Mouse (Mus musculus) stomach, embryonic 14.5 days (tissue): ENCODE measurements around the gene Camkk1. TPM values are rescaled to one million over a fixed set of nuclear protein-coding genes. Genes with fewer than 3 reads are reported as not detected.

Source experiments
- ATAC-seq: fragments of 200-750 bp; cut with Nextera tagmentation; 2 replicates; pipeline ENCODE4 v1.8.0; 2017; ENCODE audit warnings: low read depth, moderate TSS enrichment; ENCODE audit not compliant: insufficient number of reproducible peaks, insufficient read depth, low FRiP score
- H3K27ac ChIP-seq: fragments of 300-500 bp; sonication (generic); 2 replicates; pipeline ENCODE4 v1.5.1; 2014; ENCODE audit warnings: mild to moderate bottlenecking, low read length, moderate library complexity, mixed read lengths
- H3K27me3 ChIP-seq: fragments of 300-500 bp; sonication (generic); 2 replicates; pipeline ENCODE4 v1.6.1; 2014; ENCODE audit warnings: low read length, control low read depth, mixed read lengths; ENCODE audit not compliant: control insufficient read depth, insufficient read depth
- H3K36me3 ChIP-seq: fragments of 300-500 bp; sonication (generic); 2 replicates; pipeline ENCODE4 v1.6.1; 2014; ENCODE audit warnings: mild to moderate bottlenecking, control low read depth, low read length, moderate library complexity, mixed read lengths; ENCODE audit not compliant: control insufficient read depth, insufficient read depth
- H3K4me1 ChIP-seq: fragments of 300-500 bp; sonication (generic); 2 replicates; pipeline ENCODE4 v1.6.1; 2014; ENCODE audit warnings: low read length, control low read depth, mixed read lengths; ENCODE audit not compliant: control insufficient read depth, insufficient read depth
- H3K4me2 ChIP-seq: fragments of 300-500 bp; sonication (generic); replicated peaks from 2 replicates; pipeline ENCODE4 v1.6.1; 2014; ENCODE audit warnings: low read depth, low read length, control low read depth
- H3K4me3 ChIP-seq: fragments of 300-500 bp; sonication (generic); 2 replicates; pipeline ENCODE4 v1.5.1; 2014; ENCODE audit warnings: low read depth, low read length, control low read depth
- H3K9ac ChIP-seq: fragments of 300-500 bp; sonication (generic); replicated peaks from 2 replicates; pipeline ENCODE4 v1.6.1; 2014; ENCODE audit warnings: low read depth, mild to moderate bottlenecking, control low read depth, low read length, moderate library complexity, mixed read lengths
- H3K9me3 ChIP-seq: fragments of 300-500 bp; sonication (generic); 2 replicates; pipeline ENCODE4 v1.6.1; 2016; ENCODE audit warnings: low read depth, low read length, control low read depth; ENCODE audit not compliant: control insufficient read depth
- WGBS: fragments of 180-500 bp; shearing (Covaris S2); extraction: QIAGEN DNeasy Blood & Tissue Kit; methylation state at CpG from one replicate; pipeline ENCODE4 v1.1.7; 2014; 5-methylcytosine and 5-hydroxymethylcytosine counted together
- polyA plus RNA-seq: library from polyadenylated mRNA; unstranded; fragments of >200 nt; fragmentation: Nextera tagmentation; extraction: Ambion mirVana; gene quantifications from 2 replicates; pipeline ENCODE4 v1.2.1, GENCODE M21; 2014

Gene Camkk1
- polyA plus RNA-seq, 1 experiment from 2014 or later = 5.0 TPM

DNA sequence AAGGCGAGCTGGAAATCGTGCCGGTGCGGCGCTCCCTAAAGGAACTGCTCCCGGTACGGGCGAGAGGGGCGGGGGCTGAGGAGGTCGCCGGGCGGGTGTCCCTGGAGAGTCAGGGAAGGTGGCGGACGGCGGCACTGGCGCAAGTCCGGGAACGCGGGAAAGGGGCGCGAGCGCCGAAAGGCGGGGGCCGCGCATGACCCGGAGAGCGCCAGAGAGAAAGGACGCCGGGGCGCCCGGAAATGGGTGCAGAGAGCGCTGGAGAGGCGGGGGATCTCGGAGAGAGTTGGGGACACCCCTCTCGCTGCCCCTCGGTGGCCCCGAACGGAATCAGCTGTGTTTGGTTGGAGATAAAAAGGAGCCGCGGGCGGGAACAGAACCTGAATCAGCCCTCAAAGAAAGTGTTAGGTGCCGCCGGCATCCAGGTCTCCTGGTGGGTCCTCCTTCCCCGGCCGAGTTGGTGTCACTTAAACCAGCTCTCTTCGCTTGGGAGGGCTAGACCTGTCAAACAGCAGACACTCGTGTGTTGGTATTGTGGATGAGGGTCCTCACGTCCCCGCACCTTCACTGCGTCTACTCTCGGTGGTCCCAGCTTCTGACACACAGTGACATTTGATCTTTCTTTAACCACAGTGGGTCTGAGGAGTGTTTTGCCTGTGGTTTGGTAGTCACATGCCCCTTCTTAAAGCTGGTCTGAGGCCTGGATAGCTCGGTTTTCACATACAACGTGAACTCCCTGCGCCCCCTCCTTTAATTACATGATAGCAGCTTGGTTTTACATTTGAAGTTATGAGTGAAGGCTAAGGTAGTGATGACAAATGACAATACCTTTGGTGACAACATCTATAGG is 29.4 kb downstream of the Camkk1 start:
- H3K4me2 ChIP-seq = peak overlapping the region; percentile 79
- 1% methylated on average over 55 of the region's 55 CpGs for WGBS
- no peaks in the 10 kb centered on the region for H3K9me3 ChIP-seq
- H3K4me1 ChIP-seq = peaks cover 12% of the 10 kb centered on the region
- peak overlapping the region; percentile 95 for H3K9ac ChIP-seq
- no peaks in the 10 kb centered on the region for H3K27me3 ChIP-seq
- ATAC-seq = peak; percentile 71
- peaks cover 9% of the 10 kb centered on the region for H3K36me3 ChIP-seq
- peak overlapping the region; percentile 92 for H3K27ac ChIP-seq
- H3K4me3 ChIP-seq = peak overlapping the region; percentile 92

DNA sequence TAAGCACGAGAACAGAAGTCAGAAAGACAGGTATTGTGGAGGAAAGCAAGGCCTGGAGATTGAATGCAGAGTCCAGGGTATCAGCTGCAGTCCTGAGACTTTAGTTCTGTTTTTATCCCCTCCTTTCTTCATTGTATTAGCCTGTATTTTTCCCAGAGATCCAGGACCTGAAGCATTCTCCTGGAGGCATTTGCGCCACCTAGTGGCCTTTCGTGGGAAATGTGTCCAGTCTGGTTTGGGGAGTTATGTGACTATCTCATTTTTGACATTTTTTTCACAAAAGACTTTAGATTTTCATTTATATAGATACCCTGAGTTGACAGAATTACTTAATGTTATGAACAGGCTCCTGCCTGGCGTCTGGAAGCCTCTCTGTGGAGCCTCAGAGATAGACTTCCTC is 30.5 kb downstream of the Camkk1 start:
- no peak overlapping the region for H3K9ac ChIP-seq
- H3K27me3 ChIP-seq = no peaks in the 10 kb centered on the region
- H3K4me2 ChIP-seq = peak overlapping the region; percentile 79
- peaks cover 19% of the 10 kb centered on the region for H3K36me3 ChIP-seq
- H3K4me1 ChIP-seq = peaks cover 12% of the 10 kb centered on the region
- H3K4me3 ChIP-seq = peak overlapping the region; percentile 92
- H3K27ac ChIP-seq = 0 out of 2 replicates have a peak overlapping the region, but pooled peaks have one; percentile 39
- 4% methylated on average over 4 of the region's 4 CpGs for WGBS
- no peak for ATAC-seq
- H3K9me3 ChIP-seq = no peaks in the 10 kb centered on the region

DNA sequence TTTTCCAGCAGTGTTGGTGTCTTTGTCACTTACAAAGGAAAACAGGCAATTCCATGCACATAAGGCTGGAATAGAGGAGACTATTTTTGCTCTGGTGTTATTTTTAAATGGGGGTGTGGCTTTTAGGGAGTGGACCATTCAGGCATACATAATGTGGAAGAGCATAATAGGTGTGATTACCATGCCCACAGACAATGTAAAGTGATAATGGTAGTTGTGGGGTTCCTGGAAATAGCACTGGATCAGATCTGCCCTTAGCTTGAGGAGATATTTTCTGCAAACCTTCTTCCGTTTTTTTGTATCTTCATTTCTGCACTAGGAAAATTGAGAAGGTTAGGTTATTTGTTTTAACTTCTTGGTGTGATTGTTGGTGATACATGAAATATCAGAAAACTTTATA is 34.0 kb downstream of the Camkk1 start:
- Histone ChIP-seq H3K9ac (no peak overlapping the region), H3K9me3 (no peaks in the 10 kb centered on the region), H3K36me3 (peaks cover 47% of the 10 kb centered on the region), H3K27me3 (no peaks in the 10 kb centered on the region), H3K4me1 (peaks cover 12% of the 10 kb centered on the region), H3K4me2 (no peak overlapping the region), H3K4me3 (no peak overlapping the region), H3K27ac (no peak overlapping the region)
- 81% methylated on average over 1 of the region's 1 CpGs for WGBS
- no peak for ATAC-seq

DNA sequence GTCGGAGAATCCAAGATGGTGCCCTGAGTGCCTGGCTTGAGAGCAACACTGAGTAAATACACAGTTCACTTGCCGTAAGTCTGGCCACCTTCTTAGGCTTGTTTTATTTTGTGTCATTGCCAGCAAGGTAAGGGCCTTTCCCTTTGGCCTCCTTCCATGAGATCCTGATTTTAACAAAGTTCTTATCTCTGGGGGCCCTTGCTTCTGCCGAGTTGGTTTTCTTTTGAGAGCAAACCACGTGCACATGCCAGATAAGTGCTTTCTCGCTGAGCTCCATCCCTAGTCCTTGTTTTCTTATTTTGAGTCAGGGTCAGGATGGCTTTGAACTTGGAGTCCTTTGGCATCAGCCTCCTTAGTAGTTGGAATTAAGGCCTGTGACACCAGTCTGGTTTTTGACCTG is 38.9 kb downstream of the Camkk1 start:
- H3K36me3 ChIP-seq = peaks cover 41% of the 10 kb centered on the region
- no peak overlapping the region for H3K27ac ChIP-seq
- no peaks in the 10 kb centered on the region for H3K27me3 ChIP-seq
- H3K9me3 ChIP-seq = no peaks in the 10 kb centered on the region
- H3K4me1 ChIP-seq = no peaks in the 10 kb centered on the region
- no peak overlapping the region for H3K4me3 ChIP-seq
- ATAC-seq = no peak
- 83% methylated on average over 5 of the region's 5 CpGs for WGBS
- H3K9ac ChIP-seq = no peak overlapping the region
- no peak overlapping the region for H3K4me2 ChIP-seq

DNA sequence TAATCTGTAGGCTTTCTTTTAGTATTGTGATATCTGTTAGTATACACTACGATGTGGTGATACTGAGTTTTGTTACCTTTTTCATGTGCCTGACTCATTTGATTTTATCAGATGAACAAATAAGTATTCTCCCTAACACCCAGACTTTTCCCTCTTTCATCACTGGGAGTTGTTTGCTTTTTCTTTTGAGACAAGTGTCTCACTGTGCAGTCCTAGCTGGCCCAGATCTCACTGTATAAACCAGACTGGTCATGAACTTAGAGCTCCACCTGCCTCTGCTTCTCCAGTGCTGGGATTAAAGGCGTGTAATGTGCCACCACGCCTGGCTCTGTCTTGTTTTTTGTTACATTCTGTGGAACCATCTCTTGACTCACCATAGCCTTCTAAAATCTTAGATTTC is 40.8 kb downstream of the Camkk1 start:
- ATAC-seq = no peak
- WGBS = 77% methylated on average over 3 of the region's 3 CpGs

DNA sequence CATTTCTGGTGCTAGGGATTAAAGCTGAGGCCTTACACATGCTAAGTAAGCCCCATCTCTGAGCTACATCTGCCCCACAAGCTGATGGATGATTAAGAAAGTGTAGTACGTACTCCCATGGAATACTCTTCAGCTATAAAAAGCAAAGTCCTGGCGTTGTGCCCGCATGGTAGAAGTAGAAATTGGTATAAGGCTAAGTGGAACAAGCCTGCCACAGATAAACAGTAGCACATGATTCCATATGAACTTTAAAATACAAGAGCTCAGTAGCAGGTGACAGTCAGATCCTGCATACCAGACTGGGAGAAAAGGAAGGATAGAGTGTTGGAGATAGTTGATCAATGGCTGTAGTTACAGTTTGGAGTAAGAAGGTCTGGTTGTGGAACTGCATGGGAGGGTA is 42.6 kb downstream of the Camkk1 start:
- 95% methylated on average over 3 of the region's 3 CpGs for WGBS

More for the DNA sequence above, 40.8 kb downstream of the Camkk1 start:
- Histone ChIP-seq H3K36me3 (peaks cover 29% of the 10 kb centered on the region), H3K27ac (no peak overlapping the region), H3K4me2 (no peak overlapping the region), H3K9ac (no peak overlapping the region), H3K27me3 (no peaks in the 10 kb centered on the region), H3K4me3 (no peak overlapping the region), H3K9me3 (no peaks in the 10 kb centered on the region), H3K4me1 (no peaks in the 10 kb centered on the region)

DNA sequence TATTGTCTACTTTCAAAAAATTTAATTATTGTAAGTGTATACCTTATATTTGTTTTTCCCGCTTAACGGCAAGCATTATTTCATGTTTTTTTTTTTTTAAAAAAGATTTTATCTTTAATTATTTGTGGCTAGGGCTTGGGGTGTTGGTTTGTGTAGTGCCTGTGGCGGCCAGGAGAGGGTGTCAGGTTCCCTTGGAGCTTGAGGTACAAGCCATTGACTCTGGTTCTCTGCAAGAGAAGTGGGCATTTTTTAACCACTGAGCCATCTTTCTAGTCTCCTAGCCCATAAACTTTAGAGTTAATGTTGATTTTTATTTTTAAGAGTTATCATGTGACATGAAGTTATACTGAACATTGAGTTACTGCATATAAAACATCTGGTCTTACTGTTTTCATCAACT is 53.0 kb downstream of the Camkk1 start:
- H3K27ac ChIP-seq = no peak overlapping the region
- ATAC-seq = no peak
- no peak overlapping the region for H3K4me3 ChIP-seq
- H3K36me3 ChIP-seq = peaks cover 65% of the 10 kb centered on the region
- H3K27me3 ChIP-seq = no peaks in the 10 kb centered on the region
- WGBS = 88% methylated on average over 3 of the region's 3 CpGs
- no peak overlapping the region for H3K9ac ChIP-seq
- no peak overlapping the region for H3K4me2 ChIP-seq
- H3K4me1 ChIP-seq = no peaks in the 10 kb centered on the region
- H3K9me3 ChIP-seq = no peaks in the 10 kb centered on the region

More for the DNA sequence above, 42.6 kb downstream of the Camkk1 start:
- no peak overlapping the region for H3K4me3 ChIP-seq
- H3K9ac ChIP-seq = no peak overlapping the region
- H3K27ac ChIP-seq = no peak overlapping the region
- H3K4me1 ChIP-seq = no peaks in the 10 kb centered on the region
- H3K27me3 ChIP-seq = no peaks in the 10 kb centered on the region
- ATAC-seq = no peak
- H3K4me2 ChIP-seq = no peak overlapping the region
- H3K9me3 ChIP-seq = no peaks in the 10 kb centered on the region
- H3K36me3 ChIP-seq = peaks cover 24% of the 10 kb centered on the region

DNA sequence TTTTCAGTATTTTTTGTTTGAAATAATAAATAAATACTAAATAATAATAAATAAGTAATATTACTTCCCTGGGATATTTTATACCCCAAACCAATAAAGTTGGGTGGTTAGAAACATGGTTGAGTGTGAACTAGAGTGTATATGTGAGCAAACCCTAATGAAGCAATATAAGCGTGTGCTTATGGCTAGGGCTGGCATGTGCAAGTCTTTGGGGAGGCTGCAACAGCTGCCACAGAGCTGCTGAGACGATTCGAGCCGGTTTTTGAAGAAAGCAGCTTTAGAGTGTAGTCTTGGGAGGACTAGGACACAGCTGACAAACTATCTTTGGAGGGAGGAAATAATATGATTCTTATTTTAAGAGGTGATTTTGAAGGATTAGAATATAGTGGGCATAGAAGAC is 57.5 kb downstream of the Camkk1 start:
- WGBS = 94% methylated on average over 4 of the region's 4 CpGs
- Histone ChIP-seq H3K36me3 (peaks cover 55% of the 10 kb centered on the region), H3K27me3 (no peaks in the 10 kb centered on the region), H3K9me3 (no peaks in the 10 kb centered on the region), H3K27ac (no peak overlapping the region), H3K9ac (no peak overlapping the region), H3K4me1 (no peaks in the 10 kb centered on the region), H3K4me2 (no peak overlapping the region), H3K4me3 (no peak overlapping the region)
- no peak for ATAC-seq

DNA sequence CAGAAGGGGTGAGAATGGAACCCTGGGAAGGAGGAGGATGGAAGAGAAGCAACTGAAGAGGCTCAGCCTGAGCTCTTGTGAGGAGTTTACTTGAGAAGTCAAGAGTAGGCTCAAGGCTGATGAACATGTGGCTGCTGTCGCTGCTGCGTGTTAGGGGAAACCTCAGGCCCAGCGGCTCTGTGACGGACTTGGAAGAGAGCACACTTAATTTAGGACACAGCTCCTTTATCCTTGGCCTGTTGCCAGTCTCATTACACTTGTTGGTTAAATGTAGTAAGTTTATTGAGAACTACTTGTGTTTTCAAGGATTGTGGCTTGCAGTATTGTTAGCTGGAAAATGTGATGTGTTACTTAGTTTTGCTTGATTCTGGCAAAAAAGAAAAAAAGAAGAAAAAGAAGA is 57.9 kb downstream of the Camkk1 start:
- H3K27ac ChIP-seq = no peak overlapping the region
- no peaks in the 10 kb centered on the region for H3K9me3 ChIP-seq
- WGBS = 79% methylated on average over 4 of the region's 4 CpGs
- H3K27me3 ChIP-seq = no peaks in the 10 kb centered on the region
- H3K9ac ChIP-seq = no peak overlapping the region
- H3K4me2 ChIP-seq = no peak overlapping the region
- H3K4me1 ChIP-seq = no peaks in the 10 kb centered on the region
- H3K4me3 ChIP-seq = no peak overlapping the region
- peaks cover 57% of the 10 kb centered on the region for H3K36me3 ChIP-seq
- no peak for ATAC-seq
